Mouse (Mus musculus) thymus, adult 2 months (tissue): ENCODE measurements around the gene B4galt3. TPM values are rescaled to one million over a fixed set of nuclear protein-coding genes. Genes with fewer than 3 reads are reported as not detected.

Source experiments
- DNase-seq: peaks from one replicate; pipeline ENCODE4 v3.0.0; 2021
- H3K27ac ChIP-seq: fragments of 200-500 bp; 2 replicates; pipeline ENCODE4 v1.5.1; 2012; ENCODE audit warnings: low read length, control low read depth; ENCODE audit not compliant: control insufficient read depth, insufficient read depth
- H3K27me3 ChIP-seq: fragments of 200-500 bp; 2 replicates; pipeline ENCODE4 v1.6.1; 2012; ENCODE audit warnings: mild to moderate bottlenecking, low read length, moderate library complexity, mixed read lengths; ENCODE audit not compliant: control insufficient read depth, insufficient read depth
- H3K36me3 ChIP-seq: fragments of 200-500 bp; 2 replicates; pipeline ENCODE4 v1.6.1; 2012; ENCODE audit warnings: mild to moderate bottlenecking, low read length, moderate library complexity; ENCODE audit not compliant: control insufficient read depth, insufficient read depth
- H3K4me1 ChIP-seq: fragments of 200-500 bp; replicated peaks from 2 replicates; pipeline ENCODE4 v1.6.1; 2012; ENCODE audit warnings: low read length; ENCODE audit not compliant: control insufficient read depth, insufficient read depth
- H3K4me3 ChIP-seq: fragments of 200-500 bp; 2 replicates; pipeline ENCODE4 v1.5.1; 2012; ENCODE audit warnings: mild to moderate bottlenecking, low read length, control low read depth, moderate library complexity; ENCODE audit not compliant: control insufficient read depth, insufficient read depth
- CTCF ChIP-seq: fragments of 200-500 bp; IDR thresholded peaks from 2 replicates; pipeline ENCODE4 v1.5.1; 2012; ENCODE audit warnings: mild to moderate bottlenecking, control low read depth, low read length, moderate library complexity, borderline replicate concordance; ENCODE audit not compliant: control insufficient read depth, poor library complexity, insufficient read depth; ENCODE audit errors: extremely low read depth
- POLR2A ChIP-seq: fragments of 200-500 bp; IDR thresholded peaks from 2 replicates; pipeline ENCODE4 v1.6.1; 2012; ENCODE audit warnings: mild to moderate bottlenecking, low read length, control low read depth, moderate library complexity; ENCODE audit not compliant: control insufficient read depth, poor library complexity, insufficient read depth; ENCODE audit errors: extremely low read depth
- WGBS: fragments of 180-500 bp; shearing (Covaris S2); methylation state at CpG from one replicate; pipeline ENCODE4 v1.1.7; 2018; 5-methylcytosine and 5-hydroxymethylcytosine counted together
- polyA plus RNA-seq: library from polyadenylated mRNA; depleted of rRNA; stranded (reverse); fragments of >200 nt; gene quantifications from 2 replicates; pipeline ENCODE4 v1.2.3, GENCODE M21; 2012

Gene B4galt3
- polyA plus RNA-seq, 1 experiment = 98.9 TPM

GRCm38 (mm10) chr1:171247916-171248315 lies 22.2 kb upstream of the B4galt3 start:
- no peak overlapping the region for H3K4me3 ChIP-seq
- no peaks in the 10 kb centered on the region for H3K27me3 ChIP-seq
- no peak for DNase-seq
- WGBS = 65% methylated on average over 4 of the region's 4 CpGs
- H3K4me1 ChIP-seq = peaks cover 9% of the 10 kb centered on the region
- H3K27ac ChIP-seq = no peak overlapping the region
- peaks cover 11% of the 10 kb centered on the region for H3K36me3 ChIP-seq
- TF ChIP-seq POLR2A (no peak), CTCF (no peak)

GRCm38 (mm10) chr1:171248386-171249226 lies 21.5 kb upstream of the B4galt3 start:
- Histone ChIP-seq H3K27ac (no peak overlapping the region), H3K4me1 (peaks cover 9% of the 10 kb centered on the region)
- 74% methylated on average over 3 of the region's 3 CpGs for WGBS

GRCm38 (mm10) chr1:171249913-171250600 lies 20.1 kb upstream of the B4galt3 start, which contains the start of gene Adamts4:
Gene Adamts4 (plus strand): TSS chr1:171250421.
- no peak for TF ChIP-seq POLR2A
- no peak for TF ChIP-seq CTCF
- Histone ChIP-seq H3K4me1 (peaks cover 9% of the 10 kb centered on the region), H3K27me3 (no peaks in the 10 kb centered on the region), H3K4me3 (no peak within 1 kb of the TSS), H3K36me3 (peaks cover 3% of the 10 kb centered on the region; the same call in 1 of the 2 replicates), H3K27ac (no peak within 1 kb of the TSS)
- no peak for DNase-seq
- 36% methylated on average over 5 of the region's 5 CpGs for WGBS

More at GRCm38 (mm10) chr1:171248386-171249226, 21.5 kb upstream of the B4galt3 start:
- Histone ChIP-seq H3K36me3 (peaks cover 10% of the 10 kb centered on the region), H3K27me3 (no peaks in the 10 kb centered on the region), H3K4me3 (no peak overlapping the region)
- no peak for TF ChIP-seq POLR2A
- TF ChIP-seq CTCF = no peak
- no peak for DNase-seq

GRCm38 (mm10) chr1:171250680-171251593 lies 19.2 kb upstream of the B4galt3 start, which contains the start of gene Ndufs2:
Gene Ndufs2 (minus strand): TSS chr1:171251388.
- 83% methylated on average over 26 of the region's 26 CpGs for WGBS
- Histone ChIP-seq H3K4me1 (peaks cover 9% of the 10 kb centered on the region), H3K27me3 (no peaks in the 10 kb centered on the region), H3K27ac (no peak within 1 kb of the TSS), H3K4me3 (no peak within 1 kb of the TSS), H3K36me3 (no peaks in the 10 kb centered on the region)
- no peak for DNase-seq
- TF ChIP-seq CTCF (no peak), POLR2A (no peak)

GRCm38 (mm10) chr1:171251594-171252324 lies 18.4 kb upstream of the B4galt3 start:
- TF ChIP-seq CTCF = no peak
- TF ChIP-seq POLR2A = no peak
- H3K27ac ChIP-seq = no peak overlapping the region
- DNase-seq = no peak
- peaks cover 7% of the 10 kb centered on the region for H3K4me1 ChIP-seq
- WGBS = 39% methylated on average over 13 of the region's 13 CpGs
- no peaks in the 10 kb centered on the region for H3K27me3 ChIP-seq
- H3K36me3 ChIP-seq = no peaks in the 10 kb centered on the region
- H3K4me3 ChIP-seq = no peak overlapping the region

GRCm38 (mm10) chr1:171252415-171252814 lies 17.7 kb upstream of the B4galt3 start:
- Histone ChIP-seq H3K4me1 (peaks cover 6% of the 10 kb centered on the region), H3K27ac (no peak overlapping the region), H3K4me3 (no peak overlapping the region), H3K36me3 (no peaks in the 10 kb centered on the region), H3K27me3 (no peaks in the 10 kb centered on the region)
- 89% methylated on average over 17 of the region's 17 CpGs for WGBS
- DNase-seq = no peak
- no peak for TF ChIP-seq POLR2A
- TF ChIP-seq CTCF = no peak
